Mouse (Mus musculus): ENCODE data around the gene Ptx3.
A peak's percentile ranks its signal among the peaks of the same experiment; 100 is the strongest.

The Ptx3 gene

DNA sequence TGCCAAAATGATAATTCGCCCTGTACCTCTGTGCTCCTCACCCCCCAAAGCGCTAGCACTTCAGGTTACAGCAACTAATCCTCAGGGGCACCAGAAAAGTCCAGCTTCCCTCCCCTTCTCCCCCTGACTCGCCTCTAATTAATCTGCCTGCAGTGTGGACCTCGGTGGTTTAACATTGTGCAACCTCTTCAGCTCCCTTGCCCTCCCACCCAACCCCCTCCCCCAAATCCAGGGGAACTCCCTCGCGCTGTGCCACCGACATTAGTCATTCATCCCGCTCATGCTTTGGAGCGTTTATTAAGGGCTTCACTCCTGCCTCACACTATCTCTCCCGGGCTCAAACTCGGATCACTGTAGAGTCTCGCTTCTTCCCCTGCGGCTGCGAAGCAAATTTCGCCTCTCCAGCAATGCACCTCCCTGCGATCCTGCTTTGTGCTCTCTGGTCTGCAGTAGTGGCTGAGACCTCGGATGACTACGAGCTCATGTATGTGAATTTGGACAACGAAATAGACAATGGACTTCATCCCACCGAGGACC lies at the start of gene Ptx3:
Gene Ptx3 (plus strand): TSS at position 256 of the 537 bp plus-strand sequence.
- no peak for DNase-seq (ENCODE audit: low read depth)

DNA sequence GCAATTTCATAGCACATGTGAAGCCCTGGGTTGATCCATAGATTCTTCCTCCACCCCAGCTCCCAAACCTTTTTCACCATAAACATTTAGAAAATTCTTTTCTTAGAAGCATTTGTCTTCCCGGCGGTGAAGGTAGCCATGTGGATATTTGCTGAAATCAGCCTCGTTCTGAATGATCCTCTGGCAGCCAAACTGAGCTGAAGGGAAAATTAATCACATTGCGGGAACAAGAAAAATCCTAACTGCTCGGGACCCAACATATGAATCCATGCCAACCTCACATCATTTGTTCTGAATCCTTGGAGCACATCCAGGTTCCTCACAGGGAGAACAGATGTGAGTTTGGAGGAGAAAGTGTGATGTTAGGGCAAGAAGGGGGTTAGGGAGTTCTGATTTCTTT lies 46.8 kb upstream of the Ptx3 start:
- DNase-seq (ENCODE audit: low read depth), result no peak

DNA sequence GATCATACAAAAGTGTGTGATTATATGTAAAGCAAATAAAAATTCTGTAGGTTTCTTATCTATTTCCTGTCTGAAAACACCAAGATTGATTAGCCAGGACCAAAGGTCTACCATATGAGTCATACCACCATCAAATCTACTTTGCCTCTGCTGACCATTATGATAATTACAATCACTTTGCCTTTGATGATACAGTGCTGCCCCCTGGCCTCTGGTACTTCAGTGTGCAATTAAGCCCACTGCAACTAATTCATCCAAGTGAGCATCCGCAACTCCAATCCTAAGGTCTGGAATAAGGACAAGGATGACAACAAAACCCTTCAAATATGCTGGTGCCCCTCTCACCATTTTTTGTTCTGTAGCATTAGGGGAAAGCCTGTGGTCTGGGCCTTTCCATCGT lies 40.1 kb upstream of the Ptx3 start:
- DNase-seq (ENCODE audit: low read depth), result peak; percentile 16

DNA sequence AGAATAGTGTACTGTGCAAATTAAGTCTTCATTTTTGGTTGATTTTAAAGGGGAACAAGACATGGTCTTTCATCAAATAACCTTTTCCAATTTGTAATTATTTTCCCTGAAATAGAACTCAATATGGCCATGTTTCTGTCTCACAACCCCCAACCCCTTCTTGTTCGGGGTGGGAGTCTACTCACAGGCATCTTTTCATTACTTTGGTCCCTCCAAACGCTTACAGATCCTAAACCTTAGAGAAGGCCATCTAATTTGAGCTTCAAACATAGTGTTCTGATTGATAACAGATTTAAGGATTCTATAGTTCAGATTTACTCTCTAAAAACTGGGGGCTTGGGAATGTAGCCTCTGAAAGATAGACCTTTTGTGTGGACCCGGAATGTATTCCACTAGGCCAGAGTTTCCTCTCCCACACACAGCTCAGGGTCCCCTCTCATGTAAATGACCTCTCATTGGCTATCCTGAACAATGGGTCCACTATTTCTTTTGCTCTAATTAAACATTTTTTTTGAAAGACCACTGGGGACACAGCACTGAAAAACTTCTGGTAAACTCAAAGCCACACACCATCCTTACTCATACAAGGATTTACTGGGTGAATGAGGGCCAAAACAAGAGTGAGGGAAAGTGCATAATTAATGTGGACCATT lies 25.7 kb upstream of the Ptx3 start:
- DNase-seq (ENCODE audit: low read depth), result no peak

DNA sequence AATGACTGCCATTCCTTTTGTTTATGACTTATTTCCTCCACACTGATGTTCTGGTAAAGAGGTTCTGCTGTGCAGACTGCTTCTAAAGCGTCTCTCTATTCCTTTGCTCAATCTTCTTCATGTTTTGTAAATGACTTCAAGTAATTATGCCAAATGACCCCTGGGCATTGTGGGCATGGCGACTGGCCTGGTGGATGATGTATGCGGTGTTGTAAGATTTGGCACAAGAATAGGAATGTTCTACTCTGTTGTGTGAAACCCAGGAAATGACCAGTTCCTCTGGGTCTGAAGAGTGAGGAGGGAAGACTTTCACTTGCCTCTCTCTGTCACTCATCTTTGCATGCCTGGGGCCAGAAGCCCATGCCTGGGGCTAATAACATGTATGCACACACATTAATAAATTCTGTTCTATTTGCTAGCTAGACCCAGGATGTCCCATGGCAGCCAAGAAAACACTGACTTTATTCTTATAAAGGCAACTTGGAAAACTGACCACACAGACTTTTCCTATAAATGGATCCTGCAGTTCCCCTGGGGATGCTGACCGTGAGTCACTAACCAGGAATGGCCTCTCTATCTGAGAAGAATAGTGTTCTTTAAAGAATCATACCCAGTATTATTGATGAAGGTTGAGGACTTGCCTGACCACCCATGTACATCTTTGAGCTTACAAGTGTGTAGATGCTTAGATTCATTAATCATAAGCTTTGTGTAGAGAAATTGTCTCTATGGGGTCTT lies 10.7 kb upstream of the Ptx3 start:
- DNase-seq (ENCODE audit: low read depth), result no peak

DNA sequence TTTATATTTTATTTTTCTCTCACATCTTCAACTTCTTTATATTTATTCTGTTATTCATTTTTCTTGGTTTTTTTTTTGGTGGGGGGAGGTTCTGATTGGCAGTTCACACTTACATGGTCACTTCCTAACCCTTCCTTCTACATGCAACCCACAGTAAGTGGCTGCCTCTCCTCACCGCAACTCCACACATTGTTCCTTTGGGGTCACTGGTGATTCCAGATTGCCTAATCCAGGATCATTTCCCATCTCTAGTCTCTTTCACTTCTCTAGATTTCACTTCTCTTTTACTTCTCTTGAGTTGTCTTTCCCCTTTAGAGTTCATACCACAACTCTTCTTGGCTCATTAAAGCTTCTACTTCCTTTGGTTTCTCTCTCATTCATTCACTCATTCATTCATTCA lies 6.2 kb upstream of the Ptx3 start:
- DNase-seq (ENCODE audit: low read depth), result no peak

DNA sequence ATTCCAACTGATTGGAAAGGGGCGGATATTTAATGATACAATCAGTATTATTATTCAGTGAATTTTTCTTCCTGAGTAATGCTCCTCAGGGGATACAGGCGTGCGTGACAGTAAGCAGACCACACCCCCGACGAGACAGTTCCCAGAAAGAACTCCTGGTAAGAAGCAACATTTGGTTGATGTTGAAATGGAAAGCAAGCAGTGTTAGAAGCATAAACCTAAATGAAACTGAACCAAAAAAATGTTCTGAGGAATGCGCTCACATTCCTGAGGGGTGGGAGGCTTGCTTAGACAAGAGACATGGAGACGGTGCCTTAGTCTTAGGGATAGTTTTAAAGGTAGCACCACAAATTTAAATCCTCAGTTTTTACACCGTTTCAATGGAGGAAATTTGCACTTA lies 4.0 kb upstream of the Ptx3 start:
- DNase-seq (ENCODE audit: low read depth), result no peak

DNA sequence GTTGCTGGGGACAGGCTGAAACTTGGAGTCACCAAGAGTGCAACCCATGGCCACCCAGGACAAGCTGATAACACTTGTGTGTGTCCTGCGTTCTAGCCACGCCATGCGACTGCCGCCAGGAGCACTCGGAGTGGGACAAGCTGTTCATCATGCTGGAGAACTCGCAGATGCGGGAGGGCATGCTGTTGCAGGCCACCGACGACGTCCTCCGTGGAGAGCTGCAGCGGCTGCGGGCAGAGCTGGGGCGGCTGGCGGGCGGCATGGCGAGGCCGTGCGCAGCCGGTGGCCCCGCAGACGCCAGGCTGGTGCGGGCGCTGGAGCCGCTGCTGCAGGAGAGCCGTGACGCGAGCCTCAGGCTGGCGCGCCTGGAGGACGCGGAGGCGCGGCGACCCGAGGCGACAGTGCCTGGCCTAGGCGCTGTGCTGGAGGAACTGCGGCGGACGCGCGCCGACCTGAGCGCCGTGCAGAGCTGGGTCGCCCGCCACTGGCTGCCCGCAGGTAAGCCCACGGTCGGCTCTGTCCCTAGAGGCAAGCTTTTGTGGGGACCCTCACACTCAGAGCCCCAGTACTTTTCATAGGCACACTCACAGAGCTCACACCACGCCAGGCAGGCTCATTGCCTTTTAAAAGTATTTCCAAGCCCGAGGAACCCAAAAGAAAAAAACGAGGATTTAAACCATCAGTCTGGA lies 988 bp downstream of the Ptx3 start:
- DNase-seq (ENCODE audit: low read depth), result no peak

DNA sequence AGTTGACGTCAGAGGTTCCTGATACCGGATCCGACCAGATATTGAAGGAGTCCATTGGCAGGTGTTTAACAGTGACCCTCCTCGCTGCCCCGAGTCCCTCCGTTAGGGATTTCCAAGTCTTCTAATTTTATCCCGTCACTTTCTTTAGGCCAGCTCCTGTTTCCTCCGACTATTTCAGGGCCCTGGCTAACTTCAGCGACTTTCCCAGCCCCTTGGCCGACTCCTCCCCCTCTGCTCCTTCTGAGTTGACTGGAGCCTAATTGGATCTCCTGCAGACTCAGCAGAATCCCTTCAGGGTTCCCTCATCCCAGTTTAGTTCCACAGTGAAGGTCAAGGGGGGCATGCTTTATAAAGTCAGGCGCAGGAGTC lies 1.5 kb downstream of the Ptx3 start:
- DNase-seq (ENCODE audit: low read depth), result no peak

DNA sequence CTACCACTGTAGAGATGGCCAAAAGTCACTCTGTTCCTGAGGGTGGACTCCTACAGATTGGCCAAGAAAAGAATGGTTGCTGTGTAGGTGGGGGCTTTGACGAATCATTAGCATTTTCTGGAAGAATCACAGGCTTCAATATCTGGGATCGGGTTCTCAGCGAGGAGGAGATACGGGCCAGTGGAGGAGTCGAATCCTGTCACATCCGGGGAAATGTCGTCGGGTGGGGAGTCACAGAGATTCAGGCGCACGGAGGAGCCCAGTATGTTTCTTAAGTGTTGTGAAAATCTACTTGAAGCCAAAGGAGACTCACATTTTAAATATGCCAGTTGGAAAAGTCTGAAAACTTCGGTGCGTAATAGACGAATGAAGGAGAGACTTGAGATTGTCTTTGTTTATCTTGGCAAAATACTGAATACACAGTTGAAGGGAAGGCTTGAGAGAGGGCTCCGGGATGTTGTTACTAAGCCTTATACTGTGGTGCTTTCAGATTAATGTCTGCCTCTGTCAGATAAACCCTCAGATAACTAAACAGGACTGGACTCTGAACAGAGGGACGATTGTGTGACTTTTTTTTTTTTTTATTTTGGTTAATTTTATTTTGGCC lies 5.3 kb downstream of the Ptx3 start:
- no peak for DNase-seq (ENCODE audit: low read depth)

DNA sequence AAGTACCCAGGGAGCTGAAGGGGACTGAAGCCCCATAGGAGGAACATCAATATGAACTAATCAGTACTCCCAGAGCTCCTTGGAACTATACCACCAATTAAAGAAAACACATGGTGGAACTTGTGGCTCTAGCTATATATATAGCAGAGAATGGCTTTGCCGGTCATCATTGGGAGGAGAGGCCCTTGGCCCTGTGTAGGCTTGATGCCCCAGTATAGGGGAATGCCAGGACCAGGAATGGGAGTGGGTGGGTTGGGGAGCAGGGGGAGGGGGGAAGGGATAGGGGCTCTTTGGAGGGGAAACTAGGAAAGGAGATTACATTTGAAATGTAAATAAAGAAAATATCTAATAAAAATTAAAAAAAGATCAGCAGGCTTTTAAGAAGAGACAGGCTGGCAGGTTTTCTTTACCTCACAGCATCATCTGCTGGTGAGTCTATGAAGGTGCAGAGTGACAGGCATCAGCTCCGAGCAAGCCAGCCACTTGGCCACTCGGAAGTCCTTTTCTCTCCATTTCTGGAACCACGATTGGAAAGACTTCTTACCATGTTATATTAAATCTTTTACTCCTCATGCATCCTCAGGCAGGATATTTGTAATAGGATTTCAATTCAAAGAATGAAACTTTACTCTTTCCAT lies 16.6 kb downstream of the Ptx3 start:
- DNase-seq (ENCODE audit: low read depth), result peak; percentile 21

DNA sequence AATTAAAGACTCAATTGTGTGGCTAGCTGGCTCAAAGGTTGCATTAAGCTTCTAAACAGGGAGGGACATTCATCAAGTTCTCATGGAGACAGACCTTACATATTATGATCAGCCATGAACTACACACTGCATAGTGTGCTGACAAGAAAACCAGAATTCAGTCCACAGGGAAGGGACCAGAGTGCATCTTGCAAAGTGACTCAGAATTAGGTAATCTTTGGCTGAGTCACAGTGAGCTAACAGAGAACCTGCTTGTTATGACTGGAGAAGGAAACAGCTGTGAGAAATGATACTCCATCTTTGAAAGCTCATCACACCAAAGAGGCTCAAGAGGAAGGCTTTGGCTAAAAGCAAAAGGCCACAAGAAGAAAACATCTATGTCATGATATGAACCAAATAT lies 20.8 kb downstream of the Ptx3 start:
- peak; percentile 74 for DNase-seq (ENCODE audit: low read depth)

DNA sequence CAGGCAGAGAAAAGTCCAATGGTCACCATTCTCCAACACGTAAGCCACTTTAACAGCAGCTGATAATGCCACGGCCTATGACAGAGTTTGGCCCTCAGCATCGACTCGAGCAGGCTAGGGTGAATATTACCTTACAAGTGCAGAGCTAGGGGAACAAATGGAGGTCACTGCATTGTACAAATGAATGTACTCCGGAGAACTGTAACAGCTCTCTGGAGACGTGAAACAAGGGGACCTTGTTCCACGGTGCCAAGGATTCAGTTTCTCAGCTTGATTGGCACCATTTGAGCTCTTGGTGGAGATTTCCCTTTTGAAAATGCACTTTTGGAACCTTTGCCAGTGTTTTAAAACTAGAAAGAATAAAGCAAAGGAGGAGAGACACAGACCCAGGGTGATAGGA lies 32.1 kb downstream of the Ptx3 start:
- DNase-seq (ENCODE audit: low read depth), result no peak

DNA sequence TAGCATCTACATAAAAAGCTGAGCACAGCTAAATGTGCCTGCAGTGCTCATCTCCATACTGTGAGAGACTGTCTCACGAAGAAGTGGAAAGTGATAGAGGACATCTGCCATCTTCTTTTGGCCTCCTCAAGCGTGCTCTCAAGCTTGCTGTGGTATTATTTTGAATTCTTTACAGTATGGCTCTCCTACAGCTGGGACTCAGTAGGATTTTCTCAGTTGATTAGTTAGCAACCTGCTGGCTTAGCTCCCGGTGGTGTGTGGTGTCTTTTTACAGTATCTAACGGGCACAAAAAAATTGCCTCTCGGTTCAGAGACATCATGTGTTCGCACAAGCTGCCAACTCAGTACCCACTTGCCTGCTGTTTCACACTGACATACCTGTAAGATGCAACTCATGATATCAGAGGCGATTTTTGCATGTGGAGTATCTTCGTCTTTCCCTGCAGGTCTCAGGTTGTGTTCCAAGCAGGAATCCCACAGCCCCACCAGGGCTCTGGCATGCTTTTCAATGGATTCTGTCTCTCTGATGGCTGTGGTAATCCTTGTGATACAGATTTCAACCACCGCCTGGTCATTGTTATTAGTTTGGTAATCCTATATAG lies 34.9 kb downstream of the Ptx3 start:
- DNase-seq (ENCODE audit: low read depth), result no peak

DNA sequence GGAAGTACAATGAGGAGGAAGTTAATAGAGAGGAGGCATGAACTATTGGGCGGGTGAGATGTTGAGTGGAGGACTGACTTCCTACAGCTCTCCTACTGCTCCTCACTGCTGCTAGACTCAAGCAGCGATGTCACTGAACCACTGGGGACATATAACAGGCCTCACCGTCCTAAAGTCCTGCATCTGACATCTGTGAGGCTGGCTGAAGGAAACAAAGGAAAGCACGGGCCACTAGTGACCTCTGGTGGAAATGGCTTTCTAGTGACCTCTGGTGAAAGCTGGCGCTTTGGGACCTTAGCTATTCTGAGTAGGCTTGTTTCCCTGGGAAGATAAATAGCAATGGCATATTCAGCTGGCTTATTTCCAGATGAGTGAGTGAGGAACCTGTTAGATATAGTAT lies 42.6 kb downstream of the Ptx3 start:
- peak; percentile 11 for DNase-seq (ENCODE audit: low read depth)

DNA sequence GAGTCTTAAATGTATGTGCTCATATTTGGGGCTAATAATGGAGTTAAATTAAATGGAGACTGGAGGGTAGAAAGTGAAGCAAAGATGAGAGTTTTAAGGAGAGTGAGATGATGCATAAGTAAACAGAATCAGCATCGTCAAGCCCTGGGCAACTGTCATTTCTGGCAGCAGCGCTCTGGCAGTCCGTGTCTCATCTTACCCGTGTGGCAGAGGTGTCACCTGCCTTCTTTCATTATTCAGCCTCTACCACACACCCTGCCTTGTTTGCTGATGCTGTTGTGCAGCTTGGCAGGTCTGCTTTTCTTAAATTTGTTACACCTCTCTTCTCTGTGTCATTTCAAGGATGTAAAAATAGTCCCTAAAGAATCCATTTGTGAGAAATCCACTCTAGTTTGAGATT lies 43.6 kb downstream of the Ptx3 start:
- DNase-seq (ENCODE audit: low read depth), result no peak
